Mouse (Mus musculus): ENCODE results near the gene Galnt17. TPM values are rescaled to one million over a fixed set of nuclear protein-coding genes. Genes with fewer than 3 reads are reported as not detected.
A peak's percentile ranks its signal among the peaks of the same experiment; 100 is the strongest.

Galnt17 gene
- polyA plus RNA-seq (2014; fragmentation: Nextera tagmentation; extraction: Ambion mirVana) = 4.1 TPM in 2 replicates

GRCm38 (mm10) chr5:131308397-131308796 lies at the start of gene Galnt17:
Galnt17 (minus strand) TSS chr5:131308497.
- Histone ChIP-seq H3K4me2 (ENCODE audit: low read depth, low read length) (peak within 1 kb of the TSS; percentile 72), H3K9me3 (ENCODE audit: control insufficient read depth, low read length) (no peaks in the 10 kb centered on the region), H3K4me1 (ENCODE audit: control insufficient read depth, insufficient read depth, low read length) (peaks cover 6% of the 10 kb centered on the region; the same call in 1 of the 2 replicates), H3K27ac (replicated peaks; ENCODE audit: low read depth, low read length) (peak within 1 kb of the TSS; percentile 67), H3K9ac (ENCODE audit: low read depth, low read length) (peak within 1 kb of the TSS; percentile 56), H3K4me3 (ENCODE audit: low read depth, low read length) (peak within 1 kb of the TSS; percentile 52), H3K27me3 (replicated peaks; ENCODE audit: control insufficient read depth, insufficient read depth, low read length) (peaks cover 29% of the 10 kb centered on the region), H3K36me3 (ENCODE audit: control insufficient read depth, insufficient read depth, low read length) (no peaks in the 10 kb centered on the region)
- ATAC-seq (ENCODE audit: low read depth) (no peak), DNase-seq (ENCODE audit: low spot score) (no peak)
- WGBS = 46% methylated on average over 3 of the region's 3 CpGs

- ATAC-seq (ENCODE audit: low read depth) (no peak), DNase-seq (ENCODE audit: low spot score) (no peak)
- Histone ChIP-seq H3K4me2 (ENCODE audit: low read depth, low read length) (no peak overlapping the region), H3K4me1 (ENCODE audit: control insufficient read depth, insufficient read depth, low read length) (no peaks in the 10 kb centered on the region), H3K36me3 (ENCODE audit: control insufficient read depth, insufficient read depth, low read length) (no peaks in the 10 kb centered on the region), H3K27me3 (replicated peaks; ENCODE audit: control insufficient read depth, insufficient read depth, low read length) (no peaks in the 10 kb centered on the region), H3K9ac (ENCODE audit: low read depth, low read length) (no peak overlapping the region), H3K9me3 (ENCODE audit: control insufficient read depth, low read length) (no peaks in the 10 kb centered on the region), H3K4me3 (ENCODE audit: low read depth, low read length) (no peak overlapping the region), H3K27ac (replicated peaks; ENCODE audit: low read depth, low read length) (no peak overlapping the region)
- WGBS = 76% methylated on average over 8 of the region's 8 CpGs
Observed at GRCm38 (mm10) chr5:131334536-131334935, 26.2 kb upstream of the Galnt17 start.

GRCm38 (mm10) chr5:131321286-131321685 lies 13.0 kb upstream of the Galnt17 start:
- Histone ChIP-seq H3K9me3 (ENCODE audit: control insufficient read depth, low read length) (no peaks in the 10 kb centered on the region), H3K4me2 (ENCODE audit: low read depth, low read length) (no peak overlapping the region), H3K36me3 (ENCODE audit: control insufficient read depth, insufficient read depth, low read length) (no peaks in the 10 kb centered on the region), H3K4me1 (ENCODE audit: control insufficient read depth, insufficient read depth, low read length) (no peaks in the 10 kb centered on the region), H3K27ac (replicated peaks; ENCODE audit: low read depth, low read length) (no peak overlapping the region), H3K9ac (ENCODE audit: low read depth, low read length) (no peak overlapping the region), H3K4me3 (ENCODE audit: low read depth, low read length) (no peak overlapping the region), H3K27me3 (replicated peaks; ENCODE audit: control insufficient read depth, insufficient read depth, low read length) (no peaks in the 10 kb centered on the region)
- DNase-seq (ENCODE audit: low spot score) = peak; percentile 64
- ATAC-seq (ENCODE audit: low read depth) = no peak
- WGBS = 47% methylated on average over 3 of the region's 3 CpGs

GRCm38 (mm10) chr5:131319605-131320004 lies 11.3 kb upstream of the Galnt17 start:
- Histone ChIP-seq H3K4me3 (ENCODE audit: low read depth, low read length) (no peak overlapping the region), H3K4me2 (ENCODE audit: low read depth, low read length) (no peak overlapping the region), H3K9me3 (ENCODE audit: control insufficient read depth, low read length) (no peaks in the 10 kb centered on the region), H3K36me3 (ENCODE audit: control insufficient read depth, insufficient read depth, low read length) (no peaks in the 10 kb centered on the region), H3K4me1 (ENCODE audit: control insufficient read depth, insufficient read depth, low read length) (no peaks in the 10 kb centered on the region), H3K27ac (replicated peaks; ENCODE audit: low read depth, low read length) (no peak overlapping the region), H3K27me3 (replicated peaks; ENCODE audit: control insufficient read depth, insufficient read depth, low read length) (no peaks in the 10 kb centered on the region), H3K9ac (ENCODE audit: low read depth, low read length) (no peak overlapping the region)
- DNase-seq (ENCODE audit: low spot score) = no peak
- WGBS = 49% methylated on average over 3 of the region's 3 CpGs
- no peak for ATAC-seq (ENCODE audit: low read depth)

GRCm38 (mm10) chr5:131319141-131319540 lies 10.8 kb upstream of the Galnt17 start:
- Histone ChIP-seq H3K4me2 (ENCODE audit: low read depth, low read length) (no peak overlapping the region), H3K36me3 (ENCODE audit: control insufficient read depth, insufficient read depth, low read length) (no peaks in the 10 kb centered on the region), H3K27ac (replicated peaks; ENCODE audit: low read depth, low read length) (no peak overlapping the region), H3K27me3 (replicated peaks; ENCODE audit: control insufficient read depth, insufficient read depth, low read length) (no peaks in the 10 kb centered on the region), H3K9ac (ENCODE audit: low read depth, low read length) (no peak overlapping the region), H3K4me1 (ENCODE audit: control insufficient read depth, insufficient read depth, low read length) (no peaks in the 10 kb centered on the region), H3K9me3 (ENCODE audit: control insufficient read depth, low read length) (no peaks in the 10 kb centered on the region), H3K4me3 (ENCODE audit: low read depth, low read length) (no peak overlapping the region)
- ATAC-seq (ENCODE audit: low read depth) = no peak
- 66% methylated on average over 2 of the region's 2 CpGs for WGBS
- DNase-seq (ENCODE audit: low spot score) = no peak

- Histone ChIP-seq H3K27me3 (replicated peaks; ENCODE audit: control insufficient read depth, insufficient read depth, low read length) (no peaks in the 10 kb centered on the region), H3K4me3 (ENCODE audit: low read depth, low read length) (no peak overlapping the region), H3K36me3 (ENCODE audit: control insufficient read depth, insufficient read depth, low read length) (no peaks in the 10 kb centered on the region), H3K9me3 (ENCODE audit: control insufficient read depth, low read length) (no peaks in the 10 kb centered on the region), H3K27ac (replicated peaks; ENCODE audit: low read depth, low read length) (no peak overlapping the region), H3K4me2 (ENCODE audit: low read depth, low read length) (no peak overlapping the region), H3K4me1 (ENCODE audit: control insufficient read depth, insufficient read depth, low read length) (no peaks in the 10 kb centered on the region), H3K9ac (ENCODE audit: low read depth, low read length) (no peak overlapping the region)
- ATAC-seq (ENCODE audit: low read depth) (no peak), DNase-seq (ENCODE audit: low spot score) (no peak)
- 78% methylated on average over 4 of the region's 4 CpGs for WGBS
Observed at GRCm38 (mm10) chr5:131315016-131315415, 6.7 kb upstream of the Galnt17 start.

GRCm38 (mm10) chr5:131307656-131308151 lies 593 bp downstream of the Galnt17 start:
- ATAC-seq (ENCODE audit: low read depth) = peak; percentile 90
- peak overlapping the region; percentile 72 for H3K4me2 ChIP-seq (ENCODE audit: low read depth, low read length)
- H3K27me3 ChIP-seq (replicated peaks; ENCODE audit: control insufficient read depth, insufficient read depth, low read length) = peaks cover 29% of the 10 kb centered on the region
- H3K9ac ChIP-seq (ENCODE audit: low read depth, low read length) = peak overlapping the region; percentile 56
- H3K4me3 ChIP-seq (ENCODE audit: low read depth, low read length) = peak overlapping the region; percentile 52
- H3K27ac ChIP-seq (replicated peaks; ENCODE audit: low read depth, low read length) = peak overlapping the region; percentile 67
- peak; percentile 90 for DNase-seq (ENCODE audit: low spot score)
- no peaks in the 10 kb centered on the region for H3K9me3 ChIP-seq (ENCODE audit: control insufficient read depth, low read length)
- H3K4me1 ChIP-seq (ENCODE audit: control insufficient read depth, insufficient read depth, low read length) = peaks cover 6% of the 10 kb centered on the region; the same call in 1 of the 2 replicates
- under 1% methylated on average over 35 of the region's 36 CpGs for WGBS
- no peaks in the 10 kb centered on the region for H3K36me3 ChIP-seq (ENCODE audit: control insufficient read depth, insufficient read depth, low read length)

GRCm38 (mm10) chr5:131306908-131307655 lies 1.2 kb downstream of the Galnt17 start:
- Histone ChIP-seq H3K27me3 (replicated peaks; ENCODE audit: control insufficient read depth, insufficient read depth, low read length) (peaks cover 29% of the 10 kb centered on the region), H3K4me2 (ENCODE audit: low read depth, low read length) (peak overlapping the region; percentile 72), H3K27ac (replicated peaks; ENCODE audit: low read depth, low read length) (peak overlapping the region; percentile 67), H3K9ac (ENCODE audit: low read depth, low read length) (peak overlapping the region; percentile 56), H3K9me3 (ENCODE audit: control insufficient read depth, low read length) (no peaks in the 10 kb centered on the region), H3K36me3 (ENCODE audit: control insufficient read depth, insufficient read depth, low read length) (no peaks in the 10 kb centered on the region), H3K4me1 (ENCODE audit: control insufficient read depth, insufficient read depth, low read length) (peaks cover 6% of the 10 kb centered on the region; the same call in 1 of the 2 replicates), H3K4me3 (ENCODE audit: low read depth, low read length) (peak overlapping the region; percentile 52)
- peak; percentile 41 for ATAC-seq (ENCODE audit: low read depth)
- DNase-seq (ENCODE audit: low spot score) = peak; percentile 25
- WGBS = under 1% methylated on average over 51 of the region's 64 CpGs

Data from embryonic facial prominence, embryonic 14.5 days (tissue).